Mouse (Mus musculus): ENCODE results near the gene Dgkd. TPM values are rescaled to one million over a fixed set of nuclear protein-coding genes. Genes with fewer than 3 reads are reported as not detected.

Dgkd gene
- polyA plus RNA-seq, 1 experiment from 2014 or later = 8.7 TPM

DNA sequence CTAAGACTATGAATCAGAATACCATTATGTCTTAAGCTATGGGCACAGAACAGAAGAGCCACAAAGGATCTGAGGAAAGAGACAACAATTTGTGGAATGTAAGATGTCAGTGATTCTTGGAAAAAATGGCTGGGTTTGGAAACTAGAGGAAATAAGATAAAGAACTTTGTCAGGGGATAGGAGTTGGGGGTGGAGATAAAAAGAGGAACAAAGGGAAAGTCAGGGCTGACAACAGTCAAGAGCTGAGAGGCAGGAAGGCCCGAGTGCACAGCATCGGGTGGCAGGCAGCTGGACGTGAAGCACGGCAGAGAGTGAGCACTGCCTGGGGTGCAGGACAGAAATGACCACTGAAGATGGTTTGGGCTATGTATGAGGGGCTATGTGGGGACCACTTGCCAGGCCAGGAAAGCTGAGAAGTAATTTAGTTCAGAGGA lies 106.9 kb downstream of the Dgkd start:
- DNase-seq (ENCODE audit: low spot score) = no peak
- Histone ChIP-seq H3K9ac (ENCODE audit: low read length) (no peak overlapping the region), H3K27me3 (ENCODE audit: control insufficient read depth, insufficient read depth, low read length) (no peaks in the 10 kb centered on the region), H3K36me3 (ENCODE audit: control insufficient read depth, insufficient read depth, low read length) (peaks cover 22% of the 10 kb centered on the region; the same call in 1 of the 2 replicates), H3K27ac (replicated peaks) (no peak overlapping the region), H3K4me2 (replicated peaks; ENCODE audit: low read depth) (no peak overlapping the region), H3K4me1 (replicated peaks; ENCODE audit: control insufficient read depth, insufficient read depth) (no peaks in the 10 kb centered on the region), H3K9me3 (ENCODE audit: control insufficient read depth, low read length) (no peaks in the 10 kb centered on the region), H3K4me3 (ENCODE audit: low read depth, low read length) (no peak overlapping the region)
- 47% methylated on average over 4 of the region's 4 CpGs for WGBS
- no peak for TF ChIP-seq EP300 (optimal IDR thresholded peaks at IDR 0.05)
- no peak for TF ChIP-seq CTCF (IDR thresholded peaks at IDR 0.05; ENCODE audit: low read depth)
- ATAC-seq (ENCODE audit: low FRiP score, low TSS enrichment) = no peak

DNA sequence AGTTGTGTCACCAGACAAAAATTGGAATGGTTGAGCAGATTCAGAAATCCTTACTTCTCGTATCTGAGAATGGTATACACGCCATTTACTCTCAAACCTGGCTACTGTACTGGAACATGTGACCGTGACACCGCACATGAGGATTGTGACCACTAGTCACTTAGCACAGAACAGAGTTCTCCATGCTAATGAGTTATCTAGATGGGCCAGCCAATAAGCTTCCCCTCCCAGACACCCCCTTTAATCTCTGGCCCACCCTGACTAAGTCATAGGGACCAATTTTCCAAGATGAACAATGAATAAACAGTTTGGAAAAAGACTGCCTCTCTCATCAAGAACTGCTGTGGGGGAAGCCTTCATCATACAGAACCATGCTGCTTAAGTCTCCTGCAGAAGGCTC lies 107.7 kb downstream of the Dgkd start:
- Histone ChIP-seq H3K4me1 (replicated peaks; ENCODE audit: control insufficient read depth, insufficient read depth) (no peaks in the 10 kb centered on the region), H3K9ac (ENCODE audit: low read length) (no peak overlapping the region), H3K36me3 (ENCODE audit: control insufficient read depth, insufficient read depth, low read length) (peaks cover 16% of the 10 kb centered on the region; the same call in 1 of the 2 replicates), H3K4me2 (replicated peaks; ENCODE audit: low read depth) (no peak overlapping the region), H3K9me3 (ENCODE audit: control insufficient read depth, low read length) (no peaks in the 10 kb centered on the region), H3K27ac (replicated peaks) (no peak overlapping the region), H3K27me3 (ENCODE audit: control insufficient read depth, insufficient read depth, low read length) (no peaks in the 10 kb centered on the region), H3K4me3 (ENCODE audit: low read depth, low read length) (no peak overlapping the region)
- ATAC-seq (ENCODE audit: low FRiP score, low TSS enrichment) (no peak), DNase-seq (ENCODE audit: low spot score) (no peak)
- TF ChIP-seq CTCF (IDR thresholded peaks at IDR 0.05; ENCODE audit: low read depth) (no peak), EP300 (optimal IDR thresholded peaks at IDR 0.05) (no peak)
- WGBS = 97% methylated on average over 4 of the region's 4 CpGs

- TF ChIP-seq EP300 (optimal IDR thresholded peaks at IDR 0.05) (no peak), CTCF (IDR thresholded peaks at IDR 0.05; ENCODE audit: low read depth) (no peak)
- H3K4me3 ChIP-seq (ENCODE audit: low read depth, low read length) = no peak overlapping the region
- H3K4me1 ChIP-seq (replicated peaks; ENCODE audit: control insufficient read depth, insufficient read depth) = no peaks in the 10 kb centered on the region
- H3K9ac ChIP-seq (ENCODE audit: low read length) = no peak overlapping the region
- H3K27me3 ChIP-seq (ENCODE audit: control insufficient read depth, insufficient read depth, low read length) = no peaks in the 10 kb centered on the region
- no peaks in the 10 kb centered on the region for H3K9me3 ChIP-seq (ENCODE audit: control insufficient read depth, low read length)
- 80% methylated on average over 2 of the region's 2 CpGs for WGBS
- H3K4me2 ChIP-seq (replicated peaks; ENCODE audit: low read depth) = no peak overlapping the region
- ATAC-seq (ENCODE audit: low FRiP score, low TSS enrichment) (no peak), DNase-seq (ENCODE audit: low spot score) (no peak)
- H3K27ac ChIP-seq (replicated peaks) = no peak overlapping the region
- H3K36me3 ChIP-seq (ENCODE audit: control insufficient read depth, insufficient read depth, low read length) = peaks cover 11% of the 10 kb centered on the region; the same call in 1 of the 2 replicates
Measured at GRCm38 (mm10) chr1:87961459-87962167, 108.5 kb downstream of the Dgkd start.

GRCm38 (mm10) chr1:87970381-87970780 lies 117.3 kb downstream of the Dgkd start:
- Histone ChIP-seq H3K27ac (replicated peaks) (no peak overlapping the region), H3K9ac (ENCODE audit: low read length) (no peak overlapping the region), H3K9me3 (ENCODE audit: control insufficient read depth, low read length) (no peaks in the 10 kb centered on the region), H3K27me3 (ENCODE audit: control insufficient read depth, insufficient read depth, low read length) (no peaks in the 10 kb centered on the region), H3K4me2 (replicated peaks; ENCODE audit: low read depth) (no peak overlapping the region), H3K36me3 (ENCODE audit: control insufficient read depth, insufficient read depth, low read length) (0 out of 2 replicates have a peak, but pooled peaks cover 5% of the 10 kb centered on the region), H3K4me3 (ENCODE audit: low read depth, low read length) (no peak overlapping the region), H3K4me1 (replicated peaks; ENCODE audit: control insufficient read depth, insufficient read depth) (no peaks in the 10 kb centered on the region)
- no peak for TF ChIP-seq CTCF (IDR thresholded peaks at IDR 0.05; ENCODE audit: low read depth)
- TF ChIP-seq EP300 (optimal IDR thresholded peaks at IDR 0.05) = no peak
- DNase-seq (ENCODE audit: low spot score) = no peak
- WGBS = 83% methylated on average over 4 of the region's 4 CpGs
- ATAC-seq (ENCODE audit: low FRiP score, low TSS enrichment) = no peak

DNA sequence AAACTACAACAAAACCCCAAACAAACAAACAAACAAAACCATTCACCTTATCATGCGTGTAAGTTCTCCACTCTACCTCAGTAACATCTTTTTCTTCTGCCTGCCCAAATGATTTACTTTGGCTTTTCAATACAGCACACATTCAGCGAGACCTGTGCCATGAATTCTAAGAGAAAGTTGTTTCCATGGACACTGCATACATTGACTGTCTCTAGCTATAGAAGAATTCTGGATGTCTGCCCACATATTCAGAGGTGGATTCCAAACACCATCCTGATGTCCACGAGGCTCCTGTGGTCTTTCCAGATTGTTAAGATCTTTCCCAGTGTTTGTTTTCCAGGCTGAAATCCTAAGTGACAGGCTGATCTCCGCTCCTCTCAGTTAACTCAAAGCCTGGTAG lies 129.2 kb downstream of the Dgkd start:
- no peak for ATAC-seq (ENCODE audit: low FRiP score, low TSS enrichment)
- Histone ChIP-seq H3K27me3 (ENCODE audit: control insufficient read depth, insufficient read depth, low read length) (no peaks in the 10 kb centered on the region), H3K4me2 (replicated peaks; ENCODE audit: low read depth) (no peak overlapping the region), H3K4me3 (ENCODE audit: low read depth, low read length) (no peak overlapping the region), H3K27ac (replicated peaks) (no peak overlapping the region), H3K9me3 (ENCODE audit: control insufficient read depth, low read length) (no peaks in the 10 kb centered on the region), H3K9ac (ENCODE audit: low read length) (no peak overlapping the region), H3K36me3 (ENCODE audit: control insufficient read depth, insufficient read depth, low read length) (peaks cover 27% of the 10 kb centered on the region), H3K4me1 (replicated peaks; ENCODE audit: control insufficient read depth, insufficient read depth) (no peaks in the 10 kb centered on the region)
- 70% methylated on average over 4 of the region's 4 CpGs for WGBS
- TF ChIP-seq CTCF (IDR thresholded peaks at IDR 0.05; ENCODE audit: low read depth) (no peak), EP300 (optimal IDR thresholded peaks at IDR 0.05) (no peak)
- no peak for DNase-seq (ENCODE audit: low spot score)

DNA sequence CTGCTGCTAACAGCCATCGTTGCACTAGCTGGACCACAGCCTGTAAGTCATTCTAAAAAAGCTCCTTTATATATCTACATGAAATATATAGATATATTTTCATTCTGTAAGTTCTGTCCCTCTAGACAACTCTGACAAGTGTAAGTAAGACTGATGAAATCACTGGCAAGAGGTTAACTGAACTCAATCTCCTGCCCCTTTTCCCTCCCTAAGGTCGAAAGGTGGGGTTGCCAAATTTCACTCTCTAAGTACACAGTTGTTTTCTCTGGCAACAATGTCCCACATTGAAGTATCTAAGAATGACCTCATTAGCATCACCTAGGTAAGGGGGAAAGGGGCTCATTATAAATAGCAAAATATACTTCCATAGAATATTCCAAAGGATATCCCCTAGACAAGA lies 139.6 kb downstream of the Dgkd start:
- no peak overlapping the region for H3K9ac ChIP-seq (ENCODE audit: low read length)
- peaks cover 22% of the 10 kb centered on the region for H3K36me3 ChIP-seq (ENCODE audit: control insufficient read depth, insufficient read depth, low read length)
- no peak overlapping the region for H3K27ac ChIP-seq (replicated peaks)
- no peak overlapping the region for H3K4me3 ChIP-seq (ENCODE audit: low read depth, low read length)
- 89% methylated on average over 2 of the region's 2 CpGs for WGBS
- no peaks in the 10 kb centered on the region for H3K4me1 ChIP-seq (replicated peaks; ENCODE audit: control insufficient read depth, insufficient read depth)
- H3K9me3 ChIP-seq (ENCODE audit: control insufficient read depth, low read length) = no peaks in the 10 kb centered on the region
- H3K4me2 ChIP-seq (replicated peaks; ENCODE audit: low read depth) = no peak overlapping the region
- H3K27me3 ChIP-seq (ENCODE audit: control insufficient read depth, insufficient read depth, low read length) = no peaks in the 10 kb centered on the region
- DNase-seq (ENCODE audit: low spot score) = no peak
- TF ChIP-seq EP300 (optimal IDR thresholded peaks at IDR 0.05) (no peak), CTCF (IDR thresholded peaks at IDR 0.05; ENCODE audit: low read depth) (no peak)
- ATAC-seq (ENCODE audit: low FRiP score, low TSS enrichment) = no peak

Other genes with a start within 250 kb of the Dgkd start
- 2.6 and 2.8 TPM in 2 replicates for gene Inpp5d, start 233.0 kb upstream of the Dgkd start, polyA plus RNA-seq (2015; fragmentation: Nextera tagmentation; extraction: Ambion mirVana)
- gene Atg16l1, start 97.4 kb upstream of the Dgkd start, polyA plus RNA-seq (2015; fragmentation: Nextera tagmentation; extraction: Ambion mirVana) = 14.6 and 15.7 TPM in 2 replicates
- 0.53 and 0.57 TPM in 2 replicates for gene Sag, start 49.6 kb upstream of the Dgkd start, polyA plus RNA-seq (2015; fragmentation: Nextera tagmentation; extraction: Ambion mirVana)
- gene Usp40, start 155.3 kb downstream of the Dgkd start, polyA plus RNA-seq (2015; fragmentation: Nextera tagmentation; extraction: Ambion mirVana) = 10.4 and 10.7 TPM in 2 replicates
- not detected in 2 replicates for gene Ugt1a10, start 202.1 kb downstream of the Dgkd start, polyA plus RNA-seq (2015; fragmentation: Nextera tagmentation; extraction: Ambion mirVana)
- gene Ugt1a9, start 217.5 kb downstream of the Dgkd start, polyA plus RNA-seq (2015; fragmentation: Nextera tagmentation; extraction: Ambion mirVana) = 0.65 and 1.4 TPM in 2 replicates
- not detected in 2 replicates for gene Ugt1a8, start 234.5 kb downstream of the Dgkd start, polyA plus RNA-seq (2015; fragmentation: Nextera tagmentation; extraction: Ambion mirVana)
- gene Ugt1a7c, start 241.8 kb downstream of the Dgkd start, polyA plus RNA-seq (2015; fragmentation: Nextera tagmentation; extraction: Ambion mirVana) = 33.9 and 40.4 TPM in 2 replicates
- 5.2 and 6.7 TPM in 2 replicates for gene Ugt1a6b, start 250.0 kb downstream of the Dgkd start, polyA plus RNA-seq (2015; fragmentation: Nextera tagmentation; extraction: Ambion mirVana)